Mouse (Mus musculus): ENCODE data around the gene Gopc. TPM values are rescaled to one million over a fixed set of nuclear protein-coding genes. Genes with fewer than 3 reads are reported as not detected.

Gopc gene
- polyA plus RNA-seq, 1 experiment from 2014 or later, result 21.1 TPM

DNA sequence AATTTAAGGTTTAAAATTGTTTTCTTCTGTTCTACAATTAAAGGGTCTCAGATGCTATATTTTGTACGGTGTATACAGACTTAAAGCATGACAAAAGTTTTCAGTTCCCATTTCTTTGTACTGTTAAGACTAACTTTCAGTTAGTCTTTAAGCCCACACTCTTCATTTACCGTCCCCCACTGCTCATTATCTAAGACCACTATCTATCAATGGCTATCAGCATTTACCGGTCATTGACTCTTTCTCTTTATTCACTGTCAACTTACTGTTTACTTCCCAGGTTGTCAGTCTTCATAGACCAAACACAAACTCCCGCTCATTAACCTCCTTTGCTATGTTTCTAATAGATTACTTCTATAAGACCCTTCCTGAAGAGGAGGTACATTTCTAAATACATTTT lies 5.3 kb upstream of the Gopc start:
- Histone ChIP-seq H3K27me3 (no peaks in the 10 kb centered on the region), H3K9me3 (replicated peaks) (no peaks in the 10 kb centered on the region), H3K4me2 (replicated peaks) (no peak overlapping the region), H3K4me1 (peaks cover 7% of the 10 kb centered on the region), H3K27ac (replicated peaks) (no peak overlapping the region), H3K36me3 (no peaks in the 10 kb centered on the region), H3K4me3 (replicated peaks) (no peak overlapping the region), H3K9ac (no peak overlapping the region)
- ATAC-seq (ENCODE audit: insufficient number of reproducible peaks, low FRiP score, low TSS enrichment, low read depth), result no peak
- 73% methylated on average over 4 of the region's 4 CpGs for WGBS

DNA sequence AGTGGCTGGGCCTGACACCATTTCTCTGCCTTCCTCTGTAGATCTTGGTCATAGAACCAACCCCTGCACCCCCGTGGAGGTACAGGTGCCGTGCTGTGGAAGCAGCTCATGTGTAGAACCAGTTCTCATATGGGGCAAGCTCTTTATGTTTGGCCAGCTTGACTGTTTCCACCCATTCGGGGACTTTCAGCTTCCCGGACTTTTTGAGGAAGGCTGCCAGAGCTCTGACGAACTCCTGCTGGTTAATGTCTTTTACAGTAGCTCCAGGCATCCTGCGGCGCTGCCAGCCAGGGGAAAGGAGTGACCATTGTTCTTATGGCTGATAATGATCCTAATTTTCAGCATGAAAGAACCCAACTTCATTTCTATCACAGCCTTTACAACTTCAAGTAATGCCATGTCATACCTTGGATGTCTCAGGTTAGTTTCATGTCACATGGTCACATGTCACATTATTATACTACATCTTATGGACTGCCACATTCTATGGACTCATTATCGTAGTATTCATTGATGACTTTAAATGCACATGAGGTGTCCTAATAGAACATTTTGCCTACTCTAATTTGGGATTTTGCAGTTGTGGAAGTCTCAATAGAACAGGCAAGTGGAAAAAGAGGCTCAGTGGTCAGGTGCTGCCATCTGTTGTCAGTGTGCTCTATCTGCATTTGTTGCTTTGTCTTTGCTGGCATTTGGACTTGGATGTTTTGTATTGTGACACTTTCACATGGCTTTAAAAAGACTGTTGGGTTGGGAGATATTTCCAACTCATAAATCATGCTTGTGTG lies 3.1 kb upstream of the Gopc start:
- H3K27me3 ChIP-seq, result no peaks in the 10 kb centered on the region
- no peak overlapping the region for H3K4me2 ChIP-seq (replicated peaks)
- WGBS, result 49% methylated on average over 8 of the region's 8 CpGs
- no peak for ATAC-seq (ENCODE audit: insufficient number of reproducible peaks, low FRiP score, low TSS enrichment, low read depth)
- no peak overlapping the region for H3K27ac ChIP-seq (replicated peaks)
- H3K9me3 ChIP-seq (replicated peaks), result no peaks in the 10 kb centered on the region
- no peak overlapping the region for H3K9ac ChIP-seq
- H3K36me3 ChIP-seq, result no peaks in the 10 kb centered on the region
- H3K4me1 ChIP-seq, result peaks cover 7% of the 10 kb centered on the region
- no peak overlapping the region for H3K4me3 ChIP-seq (replicated peaks)

DNA sequence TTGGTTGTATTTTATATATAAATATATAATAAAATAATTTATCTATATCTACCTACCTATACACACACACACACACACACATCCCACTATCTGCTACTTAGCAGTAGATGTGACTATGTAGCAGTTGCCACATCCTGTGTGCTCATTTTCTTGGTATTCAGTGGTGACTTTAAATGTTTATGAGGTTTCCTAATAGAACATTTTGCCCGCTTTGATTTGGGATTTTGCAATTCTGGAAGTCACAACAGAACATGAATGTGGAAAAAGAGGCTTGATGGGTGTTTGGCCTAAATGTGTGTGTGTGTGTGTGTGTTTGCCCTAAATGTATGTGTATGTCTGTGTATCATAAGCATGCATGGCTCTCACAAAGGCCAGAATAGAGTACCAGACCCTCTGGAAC lies 1.6 kb upstream of the Gopc start:
- WGBS, result 75% methylated on average over 1 of the region's 1 CpGs
- Histone ChIP-seq H3K4me3 (replicated peaks) (no peak overlapping the region), H3K9me3 (replicated peaks) (no peaks in the 10 kb centered on the region), H3K27me3 (no peaks in the 10 kb centered on the region), H3K9ac (no peak overlapping the region), H3K4me1 (peaks cover 7% of the 10 kb centered on the region), H3K27ac (replicated peaks) (no peak overlapping the region), H3K4me2 (replicated peaks) (no peak overlapping the region), H3K36me3 (no peaks in the 10 kb centered on the region)
- no peak for ATAC-seq (ENCODE audit: insufficient number of reproducible peaks, low FRiP score, low TSS enrichment, low read depth)

DNA sequence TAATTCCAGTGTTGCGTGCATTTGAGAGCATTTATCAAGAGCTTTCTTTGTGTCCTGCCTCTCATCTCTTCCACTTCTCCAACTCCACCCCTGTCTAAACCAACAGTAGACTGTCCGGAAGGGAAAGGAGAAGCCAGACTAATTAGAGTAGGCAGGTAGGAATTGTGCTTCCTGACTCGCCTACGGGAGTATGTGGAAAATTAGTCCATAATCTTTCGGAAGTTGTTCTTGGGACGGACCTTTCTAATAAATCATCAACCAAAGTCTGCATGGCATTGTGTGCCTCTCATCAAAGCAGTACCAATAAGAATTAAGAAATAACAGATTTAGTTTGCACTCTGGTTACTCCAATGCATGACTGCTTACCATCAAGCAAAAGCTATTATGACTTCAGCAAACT lies 1.1 kb upstream of the Gopc start:
- H3K27ac ChIP-seq (replicated peaks), result peak overlapping the region; percentile 95
- peak overlapping the region; percentile 72 for H3K4me2 ChIP-seq (replicated peaks)
- peak overlapping the region; percentile 91 for H3K4me3 ChIP-seq (replicated peaks)
- no peaks in the 10 kb centered on the region for H3K9me3 ChIP-seq (replicated peaks)
- ATAC-seq (ENCODE audit: insufficient number of reproducible peaks, low FRiP score, low TSS enrichment, low read depth), result no peak
- H3K9ac ChIP-seq, result no peak overlapping the region
- no peaks in the 10 kb centered on the region for H3K27me3 ChIP-seq
- peaks cover 7% of the 10 kb centered on the region for H3K4me1 ChIP-seq
- no peaks in the 10 kb centered on the region for H3K36me3 ChIP-seq
- WGBS, result 66% methylated on average over 6 of the region's 6 CpGs

DNA sequence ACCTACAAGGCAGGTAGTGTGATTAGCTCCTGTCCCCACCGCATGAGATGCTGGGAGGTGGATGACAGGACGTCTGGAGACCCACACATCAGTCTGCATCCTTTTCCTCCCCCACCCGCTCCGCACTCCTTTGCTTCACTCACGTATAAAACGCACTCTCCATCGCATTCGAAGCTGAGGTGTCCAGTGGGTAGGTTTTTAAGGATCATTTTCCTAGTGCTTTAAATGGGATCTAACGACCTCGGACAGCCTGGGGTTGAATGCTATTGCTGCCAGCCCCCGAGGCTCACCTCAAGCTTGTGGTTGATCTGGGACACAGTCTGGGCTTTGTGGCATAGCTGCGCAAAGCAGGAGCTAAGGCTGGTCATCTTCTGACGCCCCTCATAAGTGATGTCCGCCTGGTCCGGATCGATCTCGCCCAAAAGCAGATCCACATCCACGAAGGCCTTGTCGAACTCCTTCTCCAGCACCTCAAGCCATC lies 563 bp downstream of the Gopc start:
- peak overlapping the region; percentile 88 for H3K9ac ChIP-seq
- WGBS, result under 1% methylated on average over 19 of the region's 19 CpGs
- 0 out of 2 replicates have a peak, but pooled peaks have one; percentile 6 for ATAC-seq (ENCODE audit: insufficient number of reproducible peaks, low FRiP score, low TSS enrichment, low read depth)
- peaks cover 7% of the 10 kb centered on the region for H3K4me1 ChIP-seq
- H3K4me2 ChIP-seq (replicated peaks), result peak overlapping the region; percentile 72
- H3K36me3 ChIP-seq, result no peaks in the 10 kb centered on the region
- H3K9me3 ChIP-seq (replicated peaks), result no peaks in the 10 kb centered on the region
- no peaks in the 10 kb centered on the region for H3K27me3 ChIP-seq
- H3K27ac ChIP-seq (replicated peaks), result peak overlapping the region; percentile 95
- peak overlapping the region; percentile 91 for H3K4me3 ChIP-seq (replicated peaks)

DNA sequence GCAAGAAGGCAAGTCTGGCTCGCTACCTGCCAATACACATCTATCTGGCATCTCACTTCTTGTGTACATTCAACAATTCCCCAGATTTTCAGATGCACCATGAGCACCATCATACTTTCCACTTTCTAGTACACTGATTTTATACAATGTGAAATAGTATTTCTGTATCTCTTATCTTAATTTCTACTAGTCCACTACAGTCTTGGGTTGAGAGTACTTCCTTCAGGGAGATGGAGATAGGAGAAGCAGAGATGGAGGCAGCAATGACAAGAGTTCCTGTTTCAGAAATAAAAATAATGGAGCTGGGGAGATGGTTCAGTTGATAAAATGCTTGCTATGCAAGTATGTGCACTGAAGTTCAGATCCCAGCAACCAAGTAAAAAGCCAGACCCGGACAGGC lies 4.1 kb downstream of the Gopc start:
- H3K27ac ChIP-seq (replicated peaks), result no peak overlapping the region
- no peak overlapping the region for H3K4me3 ChIP-seq (replicated peaks)
- 91% methylated on average over 2 of the region's 2 CpGs for WGBS
- peaks cover 3% of the 10 kb centered on the region for H3K4me1 ChIP-seq
- H3K36me3 ChIP-seq, result no peaks in the 10 kb centered on the region
- no peak overlapping the region for H3K9ac ChIP-seq
- ATAC-seq (ENCODE audit: insufficient number of reproducible peaks, low FRiP score, low TSS enrichment, low read depth), result no peak
- H3K9me3 ChIP-seq (replicated peaks), result no peaks in the 10 kb centered on the region
- H3K4me2 ChIP-seq (replicated peaks), result no peak overlapping the region
- no peaks in the 10 kb centered on the region for H3K27me3 ChIP-seq

DNA sequence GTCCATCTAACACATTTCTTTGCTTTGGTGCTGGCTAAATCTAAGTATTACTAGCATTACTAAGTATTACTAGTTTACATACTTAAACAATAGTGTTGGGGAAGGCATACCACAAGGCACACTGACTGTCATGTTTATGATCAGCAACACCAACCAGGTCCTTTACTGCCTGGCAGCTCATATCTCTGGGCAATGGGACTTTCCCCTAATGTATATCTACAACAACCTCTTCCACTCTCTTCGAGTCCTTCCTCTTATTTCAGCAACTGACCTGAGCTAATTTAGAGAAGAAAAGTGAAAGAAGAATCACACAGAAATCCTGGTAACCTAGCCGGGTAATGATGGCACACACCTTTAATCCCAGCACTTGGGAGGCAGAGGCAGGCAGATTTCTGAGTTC lies 5.5 kb downstream of the Gopc start:
- Histone ChIP-seq H3K4me3 (replicated peaks) (no peak overlapping the region), H3K36me3 (no peaks in the 10 kb centered on the region), H3K9ac (no peak overlapping the region), H3K27ac (replicated peaks) (no peak overlapping the region), H3K4me1 (no peaks in the 10 kb centered on the region), H3K4me2 (replicated peaks) (no peak overlapping the region), H3K27me3 (no peaks in the 10 kb centered on the region), H3K9me3 (replicated peaks) (no peaks in the 10 kb centered on the region)
- 88% methylated on average over 2 of the region's 2 CpGs for WGBS
- ATAC-seq (ENCODE audit: insufficient number of reproducible peaks, low FRiP score, low TSS enrichment, low read depth), result no peak

DNA sequence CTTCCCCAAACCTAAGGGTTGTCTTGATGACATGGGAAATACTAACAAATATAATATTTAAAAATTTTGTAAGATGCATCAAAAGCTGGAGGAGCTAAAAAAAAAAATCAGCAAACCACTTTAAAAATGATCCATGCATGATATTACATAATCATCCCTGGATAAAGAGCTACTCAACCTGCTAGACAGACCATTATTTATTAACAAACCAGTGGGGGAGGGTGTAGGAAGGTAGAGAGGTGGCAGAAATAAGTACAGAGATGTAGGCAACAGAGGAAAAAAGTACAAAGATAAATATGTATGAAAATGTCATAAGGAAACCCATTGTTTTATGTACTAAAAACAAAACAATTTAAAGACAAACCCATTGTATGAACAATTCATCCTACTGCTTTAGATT lies 7.3 kb downstream of the Gopc start:
- no peak overlapping the region for H3K4me3 ChIP-seq (replicated peaks)
- H3K27ac ChIP-seq (replicated peaks), result no peak overlapping the region
- no peaks in the 10 kb centered on the region for H3K9me3 ChIP-seq (replicated peaks)
- H3K27me3 ChIP-seq, result no peaks in the 10 kb centered on the region
- H3K36me3 ChIP-seq, result no peaks in the 10 kb centered on the region
- no peak for ATAC-seq (ENCODE audit: insufficient number of reproducible peaks, low FRiP score, low TSS enrichment, low read depth)
- H3K4me2 ChIP-seq (replicated peaks), result no peak overlapping the region
- H3K9ac ChIP-seq, result no peak overlapping the region
- no peaks in the 10 kb centered on the region for H3K4me1 ChIP-seq

DNA sequence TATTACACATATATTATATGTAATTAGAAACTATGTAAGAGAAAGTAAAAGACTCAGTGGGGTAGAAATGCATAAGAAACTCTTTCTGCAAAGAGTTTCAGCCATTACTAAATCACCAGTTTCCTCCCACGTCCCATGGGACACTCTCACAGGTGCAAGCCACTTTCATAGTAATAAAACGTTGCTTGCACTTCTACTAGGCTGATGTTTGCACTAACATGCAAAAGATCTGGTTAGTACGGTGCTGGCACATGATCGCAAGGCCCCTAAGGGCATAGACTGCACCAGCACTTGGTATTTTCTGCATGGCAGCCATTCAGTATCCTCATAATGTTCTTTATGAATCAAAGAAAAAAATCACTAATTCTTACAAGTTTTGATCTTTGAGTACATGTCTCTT lies 8.1 kb downstream of the Gopc start:
- H3K9me3 ChIP-seq (replicated peaks), result no peaks in the 10 kb centered on the region
- H3K4me2 ChIP-seq (replicated peaks), result no peak overlapping the region
- 56% methylated on average over 4 of the region's 4 CpGs for WGBS
- no peak overlapping the region for H3K9ac ChIP-seq
- no peak for ATAC-seq (ENCODE audit: insufficient number of reproducible peaks, low FRiP score, low TSS enrichment, low read depth)
- no peak overlapping the region for H3K27ac ChIP-seq (replicated peaks)
- no peak overlapping the region for H3K4me3 ChIP-seq (replicated peaks)
- H3K4me1 ChIP-seq, result no peaks in the 10 kb centered on the region
- H3K36me3 ChIP-seq, result no peaks in the 10 kb centered on the region
- no peaks in the 10 kb centered on the region for H3K27me3 ChIP-seq

DNA sequence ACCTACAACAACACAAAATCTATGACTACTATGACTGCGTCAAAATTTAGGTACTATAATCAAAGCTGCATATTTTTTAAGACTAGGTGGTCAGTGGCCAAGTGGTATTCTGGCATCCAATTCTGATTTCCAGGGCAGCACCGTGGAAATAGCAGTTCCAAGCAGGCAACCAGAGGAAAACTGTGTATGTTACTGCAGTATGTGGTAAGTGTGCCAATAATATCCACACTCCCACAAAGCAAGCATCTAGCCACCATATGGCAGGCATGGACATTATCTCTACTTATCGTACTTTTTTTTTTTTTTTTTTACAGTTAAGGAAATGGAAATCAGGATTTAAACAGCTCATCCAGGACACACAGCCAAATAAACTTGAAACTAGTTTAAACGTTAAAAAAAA lies 13.5 kb downstream of the Gopc start:
- H3K4me3 ChIP-seq (replicated peaks), result no peak overlapping the region
- H3K27me3 ChIP-seq, result no peaks in the 10 kb centered on the region
- ATAC-seq (ENCODE audit: insufficient number of reproducible peaks, low FRiP score, low TSS enrichment, low read depth), result no peak
- H3K27ac ChIP-seq (replicated peaks), result no peak overlapping the region
- no peak overlapping the region for H3K9ac ChIP-seq
- H3K36me3 ChIP-seq, result no peaks in the 10 kb centered on the region
- H3K4me1 ChIP-seq, result no peaks in the 10 kb centered on the region
- H3K4me2 ChIP-seq (replicated peaks), result no peak overlapping the region
- 82% methylated on average over 4 of the region's 4 CpGs for WGBS
- no peaks in the 10 kb centered on the region for H3K9me3 ChIP-seq (replicated peaks)

DNA sequence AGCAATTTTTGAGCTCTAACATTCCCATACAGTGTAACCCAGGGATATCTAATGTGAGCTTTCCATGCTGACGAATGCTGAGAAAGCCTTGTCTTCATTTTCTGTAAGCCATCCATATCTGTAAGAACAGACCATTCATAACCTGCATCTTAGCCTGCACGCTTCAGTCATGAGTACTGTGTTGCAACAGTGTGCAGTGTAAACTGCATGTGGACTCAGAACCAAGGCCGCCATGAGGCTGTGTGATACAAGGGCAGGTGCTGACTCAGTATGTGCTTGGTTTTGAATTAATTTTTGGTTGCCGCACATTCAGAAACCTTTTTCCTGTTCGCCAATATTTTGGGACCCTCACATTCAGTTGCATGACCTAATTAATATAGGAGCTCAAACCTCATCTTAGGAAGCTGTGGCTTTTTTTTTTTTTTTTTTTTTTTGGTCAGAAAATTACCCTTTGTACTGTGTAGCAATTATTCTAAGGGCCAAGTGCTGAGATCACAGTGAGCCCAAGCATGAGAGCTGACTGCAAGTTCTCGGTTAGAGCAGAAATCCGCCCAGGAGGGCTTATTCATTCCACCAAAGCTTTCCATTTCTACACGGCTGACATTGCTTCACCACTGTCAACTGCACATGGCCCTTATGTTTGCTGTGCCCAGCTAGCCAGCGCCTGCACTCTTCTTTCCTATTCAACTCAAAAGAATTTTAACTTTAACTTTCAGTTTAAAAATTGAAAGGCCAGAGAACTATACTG lies 20.9 kb downstream of the Gopc start:
- no peaks in the 10 kb centered on the region for H3K9me3 ChIP-seq (replicated peaks)
- H3K4me1 ChIP-seq, result no peaks in the 10 kb centered on the region
- peaks cover 4% of the 10 kb centered on the region for H3K36me3 ChIP-seq
- WGBS, result 89% methylated on average over 9 of the region's 9 CpGs
- ATAC-seq (ENCODE audit: insufficient number of reproducible peaks, low FRiP score, low TSS enrichment, low read depth), result no peak
- H3K4me3 ChIP-seq (replicated peaks), result no peak overlapping the region
- no peak overlapping the region for H3K9ac ChIP-seq
- no peaks in the 10 kb centered on the region for H3K27me3 ChIP-seq
- H3K27ac ChIP-seq (replicated peaks), result no peak overlapping the region
- no peak overlapping the region for H3K4me2 ChIP-seq (replicated peaks)

Data from embryonic facial prominence, embryonic 15.5 days (tissue).